Mouse (Mus musculus) G1E-ER4 (cell line): ENCODE measurements around the gene Cd52. TPM values are rescaled to one million over a fixed set of nuclear protein-coding genes. Genes with fewer than 3 reads are reported as not detected.
A peak's percentile ranks its signal among the peaks of the same experiment; 100 is the strongest.

Experiments
- GATA1 ChIP-seq: IDR thresholded peaks from one replicate; pipeline ENCODE4 v1.8.0; 2012; ENCODE audit warnings: low read length, inconsistent platforms
- polyA plus RNA-seq: library from polyadenylated mRNA; stranded (reverse); fragments of >175 nt; gene quantifications from 2 replicates; pipeline ENCODE4 v1.2.3, GENCODE M21; 2012

Cd52 gene
- polyA plus RNA-seq, 1 experiment, result not detected

DNA sequence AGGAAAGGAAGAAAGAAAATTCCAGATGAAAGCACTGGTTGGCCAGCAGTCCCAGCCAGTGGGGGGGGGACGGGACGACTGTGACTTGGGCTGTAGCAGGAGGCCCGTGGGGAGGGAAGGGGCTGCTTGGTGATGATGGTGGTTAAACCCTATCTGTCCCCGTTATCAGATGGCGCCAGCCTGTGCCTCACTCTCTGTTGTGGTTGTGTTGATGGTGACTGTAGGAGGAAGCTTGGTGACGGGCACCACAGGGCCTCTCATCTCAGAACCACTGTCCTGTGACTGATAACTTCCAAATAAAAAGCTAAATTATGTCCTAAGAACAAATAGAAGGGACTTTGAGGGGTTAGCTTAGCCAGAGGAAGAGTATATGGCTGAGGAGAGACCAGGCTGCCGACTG, 11.2 kb upstream of the Cd52 start:
- TF ChIP-seq GATA1, result peak; percentile 89

DNA sequence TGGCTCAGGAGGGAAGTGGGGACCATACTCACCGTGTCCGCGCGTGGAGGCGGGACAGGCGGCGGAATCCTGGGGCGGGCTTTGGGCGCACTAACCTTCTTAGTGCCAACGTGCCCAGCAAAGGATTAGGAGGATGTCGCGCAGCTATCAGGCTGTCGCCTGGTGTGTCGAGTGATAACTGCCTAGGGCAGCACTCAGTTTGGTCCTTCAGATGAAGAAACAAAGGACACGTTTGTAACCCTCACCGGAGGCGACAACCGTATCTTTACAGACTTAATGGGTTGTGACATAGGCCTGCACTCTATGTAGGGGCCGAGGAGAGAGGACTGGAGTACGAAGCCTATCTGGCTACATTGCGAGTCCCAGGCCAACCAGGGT, 7.8 kb upstream of the Cd52 start:
- TF ChIP-seq GATA1, result no peak

GRCm38 (mm10) chr4:134101979-134102741, 7.3 kb upstream of the Cd52 start, which contains the start of gene Ubxn11:
TSS of gene Ubxn11 (plus strand) at chr4:134102570.
- no peak for TF ChIP-seq GATA1

GRCm38 (mm10) chr4:134100245-134100644, 5.4 kb upstream of the Cd52 start:
- no peak for TF ChIP-seq GATA1

GRCm38 (mm10) chr4:134098628-134099027, 3.7 kb upstream of the Cd52 start:
- no peak for TF ChIP-seq GATA1

DNA sequence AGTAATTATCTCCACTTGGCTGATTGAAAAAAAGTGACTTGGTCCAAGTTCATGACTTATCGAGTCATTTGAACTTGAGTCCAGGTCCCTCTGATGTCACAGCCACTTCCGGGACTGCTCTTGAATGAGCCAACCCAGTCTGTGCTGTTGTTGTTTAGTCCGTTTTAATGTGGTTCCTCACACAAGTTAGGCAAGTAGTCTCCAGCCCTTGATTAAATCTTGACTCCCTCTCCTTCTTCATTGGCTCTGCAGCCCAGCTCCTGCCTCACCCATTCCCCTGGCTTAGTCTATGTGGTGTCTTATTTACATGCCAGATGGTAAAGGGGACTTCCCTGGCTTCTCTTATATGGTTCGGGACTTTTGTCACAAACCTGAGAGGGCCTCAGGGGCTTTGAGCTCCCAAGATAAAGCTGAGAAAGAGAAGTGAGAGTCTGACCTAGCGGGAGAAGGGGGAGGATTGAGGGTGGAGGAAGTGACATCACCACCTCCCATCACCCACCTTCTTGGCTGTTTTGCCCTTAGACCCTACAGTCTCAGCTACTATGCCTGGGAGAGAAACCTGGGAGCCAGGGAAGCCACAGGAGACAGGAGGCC, 2.2 kb upstream of the Cd52 start:
- TF ChIP-seq GATA1, result no peak

GRCm38 (mm10) chr4:134096120-134096519, 1.2 kb upstream of the Cd52 start:
- TF ChIP-seq GATA1, result no peak

DNA sequence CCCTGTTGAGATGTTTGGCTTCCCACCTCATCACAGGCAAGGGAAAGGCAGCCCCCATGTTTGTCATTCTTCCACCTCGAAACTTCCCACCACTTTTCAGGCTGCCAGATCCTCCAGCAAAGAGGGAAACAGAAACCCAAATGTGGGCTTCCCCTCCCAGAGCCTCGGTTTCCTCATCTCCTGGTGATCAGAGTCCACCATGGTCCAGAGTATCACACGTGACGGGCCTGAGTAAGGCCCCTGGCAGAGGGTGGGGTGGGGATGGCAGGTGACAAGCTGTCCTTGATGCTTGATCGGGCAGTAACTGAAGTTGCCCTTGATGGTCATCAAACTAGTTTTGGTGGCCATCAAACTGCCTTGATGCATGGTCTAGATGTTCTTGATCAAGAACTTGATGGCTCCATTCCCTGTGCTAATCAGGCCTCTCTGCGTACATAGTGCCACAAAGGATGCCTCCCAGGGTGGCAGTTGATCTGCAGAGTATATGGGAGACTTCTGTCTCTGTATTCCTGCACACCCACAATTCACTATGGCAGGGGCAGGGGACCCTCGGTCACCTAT, 798 bp downstream of the Cd52 start:
- no peak for TF ChIP-seq GATA1

GRCm38 (mm10) chr4:134092382-134093288, 2.2 kb downstream of the Cd52 start:
- TF ChIP-seq GATA1, result no peak

DNA sequence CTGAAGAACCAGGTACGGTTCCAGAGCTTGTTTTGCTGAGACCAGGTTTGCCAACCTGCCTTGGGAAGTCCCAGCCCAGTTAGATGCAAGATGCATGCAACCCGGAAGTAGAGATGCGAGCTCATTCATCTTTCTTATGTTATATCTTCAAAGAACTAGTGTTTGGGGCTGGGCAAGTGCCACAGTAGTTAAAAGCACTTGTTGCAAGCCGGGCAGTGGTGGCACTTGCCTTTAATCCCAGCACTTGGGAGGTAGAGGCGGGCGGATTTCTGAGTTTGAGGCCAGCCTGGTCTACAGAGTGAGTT, 3.7 kb downstream of the Cd52 start:
- TF ChIP-seq GATA1, result no peak

GRCm38 (mm10) chr4:134090521-134091224, 4.2 kb downstream of the Cd52 start:
- no peak for TF ChIP-seq GATA1

- TF ChIP-seq GATA1, result no peak
Measured at GRCm38 (mm10) chr4:134089029-134089428, 5.9 kb downstream of the Cd52 start.

DNA sequence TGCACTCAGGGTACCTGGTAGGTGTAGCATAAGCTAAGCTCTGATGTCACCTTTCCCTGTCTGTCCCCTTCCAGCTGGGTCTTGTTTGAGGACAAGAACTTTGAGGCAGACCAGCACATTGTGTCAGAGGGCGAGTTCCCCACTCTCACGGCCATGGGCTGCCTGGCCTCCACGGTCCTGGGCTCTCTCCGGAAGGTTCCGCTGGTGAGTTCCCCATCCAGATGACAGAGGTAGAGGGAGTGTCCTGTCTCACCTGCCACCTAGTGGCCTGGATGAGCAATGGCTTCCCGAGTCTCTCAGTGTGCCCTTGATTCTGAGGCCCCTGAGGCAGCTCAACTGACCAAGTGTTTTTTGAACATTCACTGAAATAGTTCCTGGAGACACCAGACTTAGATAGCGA, 7.5 kb downstream of the Cd52 start:
- TF ChIP-seq GATA1, result no peak

- TF ChIP-seq GATA1, result no peak
Measured at GRCm38 (mm10) chr4:134084999-134085398, 9.9 kb downstream of the Cd52 start.

GRCm38 (mm10) chr4:134082460-134082859, 12.4 kb downstream of the Cd52 start:
- TF ChIP-seq GATA1, result no peak
